Mouse (Mus musculus): ENCODE measurements around the gene Ube2z. TPM values are rescaled to one million over a fixed set of nuclear protein-coding genes. Genes with fewer than 3 reads are reported as not detected.

Gene Ube2z
- polyA plus RNA-seq, 1 experiment from 2014 or later, result 28.6 TPM

DNA sequence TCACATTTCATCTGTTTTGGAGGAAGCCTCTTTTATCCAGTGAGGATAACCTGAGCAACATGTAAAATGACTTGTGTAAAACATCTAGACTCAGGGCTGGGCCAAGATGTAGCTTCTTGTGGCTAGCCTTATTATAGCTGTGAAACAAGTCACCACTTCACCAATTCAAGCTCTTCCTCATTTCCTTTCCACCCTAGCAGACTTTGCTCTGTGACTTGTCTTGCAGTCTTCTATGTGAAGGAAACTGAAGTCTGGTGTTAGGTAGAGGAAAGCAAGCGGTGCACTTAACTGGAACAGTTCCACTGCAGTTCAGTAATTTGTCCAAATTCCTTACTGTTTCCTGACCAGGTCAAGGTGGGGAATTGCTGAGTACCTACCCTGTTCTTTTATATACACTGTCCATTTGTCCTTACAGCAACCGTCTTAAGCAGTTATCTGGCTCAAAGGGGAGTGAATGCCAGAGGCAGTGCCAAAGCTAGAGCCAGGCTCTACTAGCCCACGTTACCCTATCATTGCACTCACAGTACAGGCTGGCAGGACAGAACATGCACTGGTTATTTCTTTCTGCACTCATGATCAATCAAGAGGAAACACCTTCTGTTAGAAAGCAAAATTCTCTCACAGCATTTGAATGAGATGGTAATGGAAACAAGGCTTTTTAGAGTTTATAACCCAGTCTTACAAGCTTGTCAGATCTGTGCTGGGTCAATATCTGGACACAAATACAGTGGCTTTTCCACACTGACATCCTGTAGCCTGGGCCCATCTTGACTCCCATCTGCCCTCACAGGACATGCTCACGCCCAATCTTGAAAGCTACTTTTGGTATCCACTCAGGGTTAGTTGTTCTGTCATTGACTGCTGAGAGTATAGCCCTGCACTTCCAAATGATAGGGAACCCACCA is 17.5 kb downstream of the Ube2z start:
- Histone ChIP-seq H3K27me3 (ENCODE audit: insufficient read depth, poor library complexity, severe bottlenecking) (no peaks in the 10 kb centered on the region), H3K27ac (no peak overlapping the region), H3K4me3 (no peak overlapping the region), H3K9me3 (no peaks in the 10 kb centered on the region), H3K36me3 (peaks cover 91% of the 10 kb centered on the region), H3K4me1 (replicated peaks) (no peaks in the 10 kb centered on the region)
- DNase-seq (ENCODE audit: low spot score), result no peak
- 89% methylated on average over 4 of the region's 4 CpGs for WGBS

DNA sequence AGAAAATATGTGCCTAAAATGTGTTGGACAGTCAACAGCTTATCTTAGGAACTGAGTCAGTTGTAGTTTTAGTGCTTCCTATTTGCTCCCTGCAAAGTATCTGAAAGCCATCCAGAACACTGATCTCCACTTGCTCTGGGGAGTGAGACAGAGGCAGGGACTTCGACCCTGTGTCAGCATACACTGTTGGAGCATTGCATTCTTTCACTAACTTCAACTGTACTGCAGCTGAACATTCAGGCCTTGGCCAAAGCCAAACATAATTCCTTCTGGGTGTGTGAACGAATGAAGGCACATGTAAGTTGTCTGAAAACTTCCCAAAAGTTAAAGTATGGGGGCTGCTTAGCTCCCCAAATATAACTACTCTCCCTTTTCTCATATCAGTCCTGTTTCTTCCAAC is 18.4 kb downstream of the Ube2z start:
- Histone ChIP-seq H3K4me3 (no peak overlapping the region), H3K27me3 (ENCODE audit: insufficient read depth, poor library complexity, severe bottlenecking) (no peaks in the 10 kb centered on the region), H3K36me3 (peaks cover 90% of the 10 kb centered on the region), H3K4me1 (replicated peaks) (no peaks in the 10 kb centered on the region), H3K9me3 (no peaks in the 10 kb centered on the region), H3K27ac (no peak overlapping the region)
- DNase-seq (ENCODE audit: low spot score), result no peak
- 90% methylated on average over 2 of the region's 2 CpGs for WGBS

DNA sequence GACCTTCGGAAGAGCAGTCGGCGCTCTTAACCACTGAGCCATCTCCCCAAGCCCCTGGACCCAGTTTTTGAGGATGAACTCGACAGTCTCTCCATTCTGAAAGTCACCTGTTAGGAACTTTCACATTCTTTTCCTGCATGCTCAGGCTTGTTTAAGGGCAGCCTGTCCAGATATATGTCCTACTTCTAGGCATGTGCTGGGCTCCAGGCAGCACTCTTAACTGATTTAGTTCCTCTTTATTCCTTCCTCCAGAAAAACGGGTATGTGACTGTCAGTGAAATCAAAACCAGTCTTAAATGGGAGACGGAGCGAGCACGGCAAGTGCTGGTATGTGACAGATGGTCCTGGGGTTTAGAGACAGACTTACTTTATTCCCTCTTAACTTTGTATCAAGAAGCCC is 19.2 kb downstream of the Ube2z start:
- H3K4me3 ChIP-seq, result no peak overlapping the region
- no peaks in the 10 kb centered on the region for H3K9me3 ChIP-seq
- H3K27me3 ChIP-seq (ENCODE audit: insufficient read depth, poor library complexity, severe bottlenecking), result no peaks in the 10 kb centered on the region
- WGBS, result 87% methylated on average over 8 of the region's 8 CpGs
- DNase-seq (ENCODE audit: low spot score), result no peak
- no peaks in the 10 kb centered on the region for H3K4me1 ChIP-seq (replicated peaks)
- H3K27ac ChIP-seq, result no peak overlapping the region
- peaks cover 88% of the 10 kb centered on the region for H3K36me3 ChIP-seq

DNA sequence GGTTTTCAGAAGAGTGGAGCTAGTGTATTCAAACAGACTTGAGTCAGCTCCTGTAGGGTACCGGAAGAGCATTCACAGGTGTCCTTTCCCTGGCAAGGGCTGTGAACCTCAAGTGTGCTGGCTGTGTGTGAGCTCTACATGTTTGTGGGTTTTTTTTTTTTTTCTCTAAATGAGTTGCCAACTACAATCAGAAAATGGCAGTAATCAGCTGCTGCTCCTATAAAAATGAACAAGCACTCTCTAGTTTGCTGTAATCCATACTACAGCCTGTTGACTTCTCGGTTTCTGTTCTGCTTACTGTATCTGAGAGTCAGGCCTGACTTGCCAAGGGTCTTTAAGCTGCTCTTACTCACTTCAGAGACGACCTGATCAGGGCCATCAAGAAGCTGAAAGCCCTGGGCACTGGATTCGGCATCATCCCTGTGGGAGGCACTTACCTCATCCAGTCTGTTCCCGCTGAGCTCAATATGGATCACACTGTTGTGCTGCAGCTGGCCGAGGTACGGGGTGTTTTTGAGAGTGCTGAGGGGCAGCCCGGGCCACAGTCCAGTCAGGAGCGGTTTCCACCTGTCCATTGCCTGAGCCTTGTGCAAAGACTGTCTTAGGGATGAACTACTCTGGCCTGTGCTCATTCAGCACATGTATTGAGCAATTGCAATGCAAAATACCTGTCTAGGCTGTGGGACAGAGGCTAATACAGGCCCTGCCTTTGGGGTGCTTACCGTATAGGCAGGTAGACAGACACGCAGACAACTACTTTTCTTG is 20.2 kb downstream of the Ube2z start:
- Histone ChIP-seq H3K4me1 (replicated peaks) (no peaks in the 10 kb centered on the region), H3K27me3 (ENCODE audit: insufficient read depth, poor library complexity, severe bottlenecking) (no peaks in the 10 kb centered on the region), H3K36me3 (peaks cover 85% of the 10 kb centered on the region), H3K9me3 (no peaks in the 10 kb centered on the region), H3K4me3 (no peak overlapping the region), H3K27ac (no peak overlapping the region)
- no peak for DNase-seq (ENCODE audit: low spot score)
- WGBS, result 89% methylated on average over 11 of the region's 11 CpGs

DNA sequence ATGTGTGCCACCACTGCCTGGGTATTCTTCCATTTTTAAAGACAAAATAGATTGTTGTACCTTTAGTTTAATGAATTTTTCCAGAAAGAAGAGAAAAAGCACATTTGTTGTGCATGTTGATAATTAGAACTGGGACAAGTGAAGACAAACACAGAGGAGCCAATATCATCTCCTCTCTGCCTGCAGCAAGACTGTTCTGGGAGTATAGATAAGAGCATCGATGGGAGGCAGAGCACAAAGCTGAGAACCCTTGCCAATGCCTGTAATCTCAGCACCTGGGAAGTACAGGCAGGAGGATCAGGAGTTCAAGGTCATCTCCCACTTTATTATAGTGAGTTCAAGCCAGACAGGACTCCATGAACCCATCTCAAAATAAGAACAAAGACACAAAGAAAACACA is 26.6 kb downstream of the Ube2z start:
- H3K9me3 ChIP-seq, result no peaks in the 10 kb centered on the region
- 92% methylated on average over 1 of the region's 1 CpGs for WGBS
- H3K36me3 ChIP-seq, result peaks cover 59% of the 10 kb centered on the region
- no peaks in the 10 kb centered on the region for H3K27me3 ChIP-seq (ENCODE audit: insufficient read depth, poor library complexity, severe bottlenecking)
- H3K4me3 ChIP-seq, result no peak overlapping the region
- no peak overlapping the region for H3K27ac ChIP-seq
- DNase-seq (ENCODE audit: low spot score), result no peak
- H3K4me1 ChIP-seq (replicated peaks), result peaks cover 23% of the 10 kb centered on the region

DNA sequence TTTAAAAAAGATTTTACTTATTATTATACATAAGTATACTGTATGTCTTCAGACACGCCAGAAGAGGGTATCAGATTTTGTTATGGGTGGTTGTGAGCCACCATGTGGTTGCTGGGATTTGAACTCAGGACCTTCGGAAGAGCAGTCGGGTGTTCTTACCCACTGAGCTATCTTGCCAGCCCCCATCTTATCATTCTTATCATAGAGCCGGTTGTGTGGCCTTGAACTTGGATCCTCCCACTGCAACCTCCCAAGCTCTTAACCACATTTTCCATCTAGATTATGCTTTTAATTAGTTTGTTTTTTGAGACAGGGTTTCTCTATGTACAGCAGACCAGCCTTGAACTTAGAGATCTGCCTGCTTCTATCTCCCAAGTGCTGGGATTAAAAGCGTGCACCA is 27.7 kb downstream of the Ube2z start:
- Histone ChIP-seq H3K4me3 (no peak overlapping the region), H3K36me3 (peaks cover 49% of the 10 kb centered on the region), H3K4me1 (replicated peaks) (peaks cover 23% of the 10 kb centered on the region), H3K27ac (no peak overlapping the region), H3K9me3 (no peaks in the 10 kb centered on the region), H3K27me3 (ENCODE audit: insufficient read depth, poor library complexity, severe bottlenecking) (no peaks in the 10 kb centered on the region)
- WGBS, result 92% methylated on average over 5 of the region's 5 CpGs
- DNase-seq (ENCODE audit: low spot score), result no peak

DNA sequence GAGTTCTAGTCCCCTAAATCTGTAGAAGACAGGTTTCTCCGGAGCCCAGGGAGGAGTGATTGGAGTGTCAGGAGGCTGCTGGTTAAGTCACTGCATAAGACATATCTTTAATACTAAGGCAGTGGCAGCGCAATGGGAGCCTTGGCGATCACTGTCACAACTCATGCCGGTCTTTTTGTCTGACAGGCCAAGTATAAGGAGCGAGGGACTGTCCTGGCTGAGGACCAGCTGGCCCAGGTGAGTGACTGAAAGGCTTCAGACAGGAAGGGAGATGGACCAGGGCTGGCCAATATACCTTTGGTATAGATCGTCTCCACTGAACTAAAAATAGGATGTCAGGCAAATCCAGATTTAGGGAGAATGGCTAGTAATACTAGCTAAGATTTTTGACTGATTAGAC is 30.1 kb downstream of the Ube2z start:
- 12% methylated on average over 6 of the region's 6 CpGs for WGBS

DNA sequence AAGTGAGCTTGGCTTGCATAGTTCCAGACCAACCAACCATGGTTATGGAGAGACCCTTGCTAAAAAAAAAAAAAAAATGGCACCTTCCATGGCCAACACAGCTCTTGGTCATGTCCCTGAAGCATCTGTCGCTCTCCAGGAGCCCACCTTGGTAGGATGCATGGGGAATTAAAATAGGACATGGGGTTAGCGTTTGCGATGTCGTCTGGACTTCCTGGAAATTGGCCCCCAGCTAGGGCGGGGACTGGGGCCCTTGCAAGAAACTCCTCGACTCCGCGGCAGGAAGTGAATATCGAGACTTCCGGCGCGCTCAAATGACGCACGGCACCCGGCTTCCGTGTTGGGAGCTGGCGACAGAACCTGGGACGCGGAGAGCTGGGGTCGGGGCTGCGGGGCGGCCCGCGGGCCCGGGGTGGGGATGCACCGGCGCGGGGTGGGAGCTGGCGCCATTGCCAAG is 30.6 kb downstream of the Ube2z start, which contains the start of gene Snf8:
Gene Snf8, plus strand, starts transcription at position 290 of the 457 bp plus-strand sequence.
- no peaks in the 10 kb centered on the region for H3K9me3 ChIP-seq
- peaks cover 23% of the 10 kb centered on the region for H3K4me1 ChIP-seq (replicated peaks)
- peaks cover 27% of the 10 kb centered on the region for H3K36me3 ChIP-seq
- H3K4me3 ChIP-seq, result peak within 1 kb of the TSS; percentile 77
- no peaks in the 10 kb centered on the region for H3K27me3 ChIP-seq (ENCODE audit: insufficient read depth, poor library complexity, severe bottlenecking)
- under 1% methylated on average over 29 of the region's 29 CpGs for WGBS
- peak within 1 kb of the TSS; percentile 89 for H3K27ac ChIP-seq
- DNase-seq (ENCODE audit: low spot score), result peak; percentile 96

More for the DNA sequence above, 30.1 kb downstream of the Ube2z start:
- H3K27me3 ChIP-seq (ENCODE audit: insufficient read depth, poor library complexity, severe bottlenecking), result no peaks in the 10 kb centered on the region
- peak overlapping the region; percentile 77 for H3K4me3 ChIP-seq
- H3K4me1 ChIP-seq (replicated peaks), result peaks cover 23% of the 10 kb centered on the region
- no peak for DNase-seq (ENCODE audit: low spot score)
- H3K36me3 ChIP-seq, result peaks cover 30% of the 10 kb centered on the region
- H3K27ac ChIP-seq, result peak overlapping the region; percentile 89
- H3K9me3 ChIP-seq, result no peaks in the 10 kb centered on the region

DNA sequence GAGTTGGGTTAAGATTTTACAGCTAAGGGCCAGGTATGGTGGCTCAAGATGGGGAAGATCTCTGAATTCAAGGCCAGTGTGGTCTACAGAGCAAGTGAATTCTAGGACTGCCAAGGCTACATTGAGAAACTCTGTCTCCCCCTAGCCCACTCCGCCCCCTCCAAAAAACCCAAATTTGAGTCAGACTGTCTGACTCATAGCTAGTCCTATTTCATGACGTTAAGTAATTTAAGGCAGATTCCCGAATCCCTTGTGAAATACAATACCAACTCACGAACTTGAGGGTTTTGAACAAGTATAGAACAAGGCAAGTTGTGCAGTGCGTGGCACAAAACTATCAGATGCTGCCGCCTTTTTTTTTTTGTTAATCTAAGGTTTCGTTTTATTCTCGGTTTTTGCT is 31.1 kb downstream of the Ube2z start:
- H3K36me3 ChIP-seq, result peaks cover 23% of the 10 kb centered on the region
- DNase-seq (ENCODE audit: low spot score), result no peak
- H3K4me3 ChIP-seq, result peak overlapping the region; percentile 77
- WGBS, result 52% methylated on average over 8 of the region's 8 CpGs
- H3K9me3 ChIP-seq, result no peaks in the 10 kb centered on the region
- no peaks in the 10 kb centered on the region for H3K27me3 ChIP-seq (ENCODE audit: insufficient read depth, poor library complexity, severe bottlenecking)
- peaks cover 23% of the 10 kb centered on the region for H3K4me1 ChIP-seq (replicated peaks)
- H3K27ac ChIP-seq, result peak overlapping the region; percentile 89

DNA sequence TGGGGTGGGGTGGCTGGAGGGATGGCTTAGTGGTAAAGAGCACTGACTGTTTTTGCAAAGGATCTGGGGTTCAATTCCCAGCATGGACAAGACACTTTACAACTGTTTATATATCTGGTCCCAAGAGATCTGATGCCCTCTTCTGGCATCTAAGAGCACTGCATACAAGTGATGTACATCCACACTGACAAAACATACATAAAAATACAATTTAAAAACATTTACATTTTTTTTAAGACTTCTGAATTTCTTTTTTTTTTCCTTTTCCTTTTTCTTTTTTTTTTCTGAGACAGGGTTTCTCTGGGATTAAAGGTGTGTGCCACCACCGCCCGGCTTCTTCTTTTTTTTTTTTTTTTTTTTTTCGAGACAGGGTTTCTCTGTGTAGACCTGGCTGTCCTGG is 31.9 kb downstream of the Ube2z start:
- no peaks in the 10 kb centered on the region; the same call in 1 of the 2 replicates for H3K27me3 ChIP-seq (ENCODE audit: insufficient read depth, poor library complexity, severe bottlenecking)
- 91% methylated on average over 3 of the region's 3 CpGs for WGBS
- H3K27ac ChIP-seq, result no peak overlapping the region
- no peaks in the 10 kb centered on the region for H3K9me3 ChIP-seq
- no peak for DNase-seq (ENCODE audit: low spot score)
- peaks cover 23% of the 10 kb centered on the region for H3K4me1 ChIP-seq (replicated peaks)
- H3K36me3 ChIP-seq, result peaks cover 16% of the 10 kb centered on the region; the same call in 1 of the 2 replicates
- no peak overlapping the region for H3K4me3 ChIP-seq

DNA sequence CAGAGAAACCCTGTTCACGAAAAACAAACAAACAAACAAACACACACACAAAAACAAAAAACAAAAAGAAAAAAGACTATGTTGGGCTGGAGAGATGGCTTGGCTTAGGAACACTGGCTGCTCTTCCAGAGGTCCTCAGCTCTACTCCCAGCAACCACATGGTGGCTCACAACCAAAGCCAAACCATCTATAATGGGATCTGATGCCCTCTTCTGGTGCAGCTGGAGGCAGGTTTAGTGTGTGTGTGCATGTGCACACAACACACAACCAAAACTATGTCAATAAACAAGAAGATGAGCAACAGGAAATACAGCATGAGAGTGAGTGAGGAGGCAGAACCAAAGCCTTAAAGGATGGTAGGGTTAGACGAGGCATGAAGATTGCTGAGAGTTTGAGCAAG is 33.5 kb downstream of the Ube2z start:
- no peaks in the 10 kb centered on the region; the same call in 1 of the 2 replicates for H3K27me3 ChIP-seq (ENCODE audit: insufficient read depth, poor library complexity, severe bottlenecking)
- H3K27ac ChIP-seq, result no peak overlapping the region
- 81% methylated on average over 2 of the region's 2 CpGs for WGBS
- DNase-seq (ENCODE audit: low spot score), result no peak
- H3K36me3 ChIP-seq, result peaks cover 4% of the 10 kb centered on the region; the same call in 1 of the 2 replicates
- peaks cover 22% of the 10 kb centered on the region for H3K4me1 ChIP-seq (replicated peaks)
- no peaks in the 10 kb centered on the region for H3K9me3 ChIP-seq
- H3K4me3 ChIP-seq, result no peak overlapping the region

DNA sequence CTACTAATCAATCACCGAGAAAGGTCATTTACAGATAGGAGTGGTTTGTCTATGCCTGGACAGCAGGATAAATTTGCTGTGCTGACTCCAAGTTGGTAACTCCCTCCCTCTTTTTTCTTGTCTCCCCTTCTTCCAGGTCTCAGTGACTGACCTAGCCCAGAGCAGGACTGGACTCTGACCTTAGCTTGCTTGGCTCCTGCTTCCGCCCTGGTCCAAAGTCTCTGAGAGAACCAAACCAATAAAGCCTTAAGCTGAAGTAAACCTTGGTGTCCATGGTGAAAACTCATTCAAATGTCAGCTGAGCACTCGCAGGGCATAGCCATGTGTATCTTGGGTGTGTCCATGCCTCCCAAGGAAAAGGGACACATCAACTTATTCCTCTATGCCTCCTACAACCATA is 34.6 kb downstream of the Ube2z start:
- no peak for DNase-seq (ENCODE audit: low spot score)
- Histone ChIP-seq H3K4me3 (no peak overlapping the region), H3K9me3 (no peaks in the 10 kb centered on the region), H3K36me3 (no peaks in the 10 kb centered on the region), H3K4me1 (replicated peaks) (peaks cover 16% of the 10 kb centered on the region), H3K27ac (no peak overlapping the region), H3K27me3 (ENCODE audit: insufficient read depth, poor library complexity, severe bottlenecking) (no peaks in the 10 kb centered on the region; the same call in 1 of the 2 replicates)
- 84% methylated on average over 3 of the region's 3 CpGs for WGBS

DNA sequence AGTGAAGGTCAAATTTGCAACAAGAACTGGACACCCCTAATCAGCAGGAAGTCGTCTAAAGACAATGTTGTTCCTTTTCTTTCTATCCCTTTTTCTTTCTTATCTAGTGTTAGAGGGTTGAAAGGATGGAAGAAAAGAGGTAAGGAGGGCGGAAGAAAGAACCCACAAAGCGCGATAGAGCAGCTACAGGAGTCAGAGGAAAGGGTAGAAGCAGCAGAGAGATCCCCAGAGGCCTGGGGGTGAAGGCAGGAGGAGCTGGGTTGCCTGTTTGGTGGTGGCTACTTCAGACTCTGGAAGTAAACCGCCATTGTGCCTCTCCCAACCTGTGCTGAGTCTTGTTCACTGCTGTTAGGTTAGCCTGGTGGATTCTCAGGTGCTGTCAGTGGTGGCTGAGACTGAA is 37.1 kb downstream of the Ube2z start:
- 55% methylated on average over 5 of the region's 5 CpGs for WGBS
- Histone ChIP-seq H3K27ac (no peak overlapping the region), H3K36me3 (no peaks in the 10 kb centered on the region), H3K27me3 (ENCODE audit: insufficient read depth, poor library complexity, severe bottlenecking) (no peaks in the 10 kb centered on the region; the same call in 1 of the 2 replicates), H3K4me3 (no peak overlapping the region), H3K4me1 (replicated peaks) (no peaks in the 10 kb centered on the region), H3K9me3 (no peaks in the 10 kb centered on the region)
- DNase-seq (ENCODE audit: low spot score), result no peak
